Mouse (Mus musculus): Measurements from ENCODE around the gene Nenf.
A peak's percentile ranks its signal among the peaks of the same experiment; 100 is the strongest.

Gene Nenf

DNA sequence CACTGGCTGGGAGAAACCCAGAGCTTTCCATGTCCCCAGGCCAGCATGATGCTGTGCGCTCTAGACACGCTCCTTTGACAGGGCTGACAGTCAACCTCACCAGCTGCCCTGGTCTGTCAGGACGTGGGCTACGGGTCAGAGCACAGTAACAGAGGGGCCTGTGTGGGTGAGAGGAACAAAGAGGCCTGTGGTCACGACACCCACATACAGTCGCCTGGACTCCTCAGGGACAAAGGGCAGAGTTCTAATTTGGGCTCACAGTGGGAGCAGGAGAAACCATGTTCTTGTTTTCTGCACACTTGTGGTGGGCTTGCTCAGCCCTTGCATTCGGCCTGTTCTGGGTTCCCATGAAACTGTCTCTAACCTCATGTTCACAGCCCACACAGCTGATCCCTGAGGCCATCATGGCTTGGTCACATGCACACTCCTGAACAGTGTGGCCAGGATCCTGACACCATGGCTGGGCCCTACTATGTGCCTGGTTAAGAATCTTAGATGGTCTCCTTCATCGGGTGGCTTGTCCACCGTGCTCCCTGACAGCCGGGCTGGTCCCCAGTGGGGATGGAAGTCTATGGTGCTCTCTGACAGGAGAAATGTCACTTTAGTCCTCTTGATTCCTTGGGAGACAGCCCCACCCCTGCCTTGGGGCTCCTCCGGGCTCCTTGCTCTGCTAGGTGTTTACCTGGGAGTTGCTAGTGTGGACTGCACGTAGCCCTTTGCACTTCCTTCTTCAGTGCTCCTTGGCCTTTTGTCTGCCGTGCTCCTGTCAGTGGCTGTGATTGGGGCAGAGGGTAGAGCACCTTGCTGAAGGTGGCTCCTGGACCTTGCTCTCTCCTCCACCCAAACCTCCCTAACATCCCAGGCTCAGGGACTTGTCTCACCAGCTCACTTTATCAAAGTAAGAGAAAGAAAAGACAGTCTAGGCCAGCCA, 34.6 kb downstream of the Nenf start:
- DNase-seq (ENCODE audit: low read depth): no peak

DNA sequence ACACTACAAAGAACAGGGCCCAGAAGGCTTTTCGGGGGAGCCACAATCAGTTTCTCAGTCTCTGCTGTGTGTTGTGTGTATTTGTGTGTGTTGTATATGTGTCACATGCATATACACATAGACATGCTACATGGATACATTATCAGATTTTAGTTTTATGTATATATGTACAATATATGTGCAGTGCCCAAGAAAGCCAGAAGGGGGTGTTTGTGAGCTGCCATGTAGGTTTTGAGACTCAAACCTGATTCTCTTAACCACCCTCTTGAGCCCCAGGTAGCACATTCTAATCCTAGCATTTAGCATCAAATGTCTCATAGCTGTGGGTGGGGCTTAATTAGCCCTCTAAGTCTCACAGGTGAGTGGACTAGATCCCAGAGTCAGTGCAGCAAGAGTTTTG, 35.7 kb downstream of the Nenf start:
- DNase-seq (ENCODE audit: low read depth): peak; percentile 27

DNA sequence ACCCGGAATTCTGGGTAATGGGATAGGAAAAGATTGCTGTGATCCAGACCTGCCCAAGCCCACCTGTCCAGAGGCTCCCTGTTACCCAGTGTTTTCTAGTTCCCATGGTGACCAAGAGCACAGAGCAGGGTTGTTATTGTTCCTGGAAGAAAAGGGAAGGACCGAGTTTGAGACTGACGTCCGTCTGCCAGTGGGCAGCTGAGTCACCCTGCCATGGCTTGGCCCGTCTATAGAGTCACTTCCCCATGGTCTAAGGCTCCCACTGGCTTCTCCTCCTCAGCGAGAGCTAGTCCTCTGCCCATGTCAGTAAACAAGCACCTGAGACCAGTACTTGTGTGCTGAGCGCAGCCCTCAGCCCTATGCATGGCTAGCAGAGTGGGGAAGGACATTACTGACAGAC, 36.8 kb downstream of the Nenf start:
- DNase-seq (ENCODE audit: low read depth): no peak

DNA sequence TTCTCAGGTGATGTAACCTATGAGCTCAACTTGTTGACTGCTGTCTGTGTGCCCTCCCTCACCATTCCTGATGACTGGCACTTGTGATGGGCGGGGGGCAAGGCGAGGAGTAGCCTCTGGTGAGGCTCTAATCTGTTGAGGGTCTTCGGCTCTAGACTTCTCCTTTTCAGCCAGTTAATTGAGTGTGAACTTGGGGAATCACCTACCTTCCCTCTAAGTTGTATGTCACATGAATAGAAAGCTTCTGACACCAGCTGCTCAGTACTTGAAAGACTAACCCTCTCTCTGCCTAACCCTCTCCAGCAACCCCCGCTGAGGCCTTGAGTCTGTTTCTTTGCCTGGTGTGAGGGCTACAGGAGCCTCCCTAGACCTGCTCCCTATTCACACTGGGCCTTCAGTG, 39.7 kb downstream of the Nenf start:
- no peak for DNase-seq (ENCODE audit: low read depth)

DNA sequence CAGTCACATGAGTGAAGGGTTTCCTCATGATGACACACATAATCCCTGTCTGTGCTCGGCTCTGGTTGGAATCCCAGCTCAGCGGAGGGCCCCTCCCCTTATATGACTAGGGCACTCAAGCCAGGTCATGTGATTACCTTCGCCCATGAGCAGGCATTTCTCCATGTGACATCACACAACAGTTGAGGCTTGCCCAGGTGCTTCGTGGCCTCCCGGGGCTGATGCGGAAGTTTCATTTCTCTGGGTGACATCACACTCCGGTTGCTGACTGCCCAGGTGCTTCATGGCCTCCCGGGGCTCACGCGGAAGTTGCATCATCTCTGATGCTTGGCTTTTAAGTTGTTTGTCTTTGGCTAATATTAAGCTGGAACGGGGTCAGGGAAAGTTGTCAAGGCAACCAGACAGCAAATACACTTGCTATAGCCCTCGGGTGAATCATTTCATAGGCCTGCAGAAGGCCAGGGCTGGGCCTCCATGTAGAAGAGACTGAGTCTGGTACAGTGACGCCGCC, 40.4 kb downstream of the Nenf start:
- DNase-seq (ENCODE audit: low read depth): peak; percentile 50

DNA sequence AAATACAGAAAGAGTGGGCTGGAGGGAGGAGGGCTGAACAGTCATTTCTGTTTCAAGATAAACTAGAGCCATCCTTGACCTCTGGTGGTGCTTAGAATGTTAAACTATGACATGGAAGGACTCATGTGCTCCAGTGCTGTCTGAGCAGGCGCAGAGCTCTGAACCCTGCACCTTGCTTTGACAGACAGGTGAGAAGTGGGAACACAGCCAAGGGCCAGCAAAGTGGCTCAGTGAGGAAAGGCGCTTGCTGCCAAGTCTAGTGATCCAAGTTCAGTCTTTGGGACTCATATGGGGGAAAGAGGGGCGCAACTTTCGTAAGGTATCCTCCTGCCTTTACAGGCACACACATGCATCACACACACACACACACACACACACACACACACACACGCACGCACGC, 41.8 kb downstream of the Nenf start:
- DNase-seq (ENCODE audit: low read depth): no peak

DNA sequence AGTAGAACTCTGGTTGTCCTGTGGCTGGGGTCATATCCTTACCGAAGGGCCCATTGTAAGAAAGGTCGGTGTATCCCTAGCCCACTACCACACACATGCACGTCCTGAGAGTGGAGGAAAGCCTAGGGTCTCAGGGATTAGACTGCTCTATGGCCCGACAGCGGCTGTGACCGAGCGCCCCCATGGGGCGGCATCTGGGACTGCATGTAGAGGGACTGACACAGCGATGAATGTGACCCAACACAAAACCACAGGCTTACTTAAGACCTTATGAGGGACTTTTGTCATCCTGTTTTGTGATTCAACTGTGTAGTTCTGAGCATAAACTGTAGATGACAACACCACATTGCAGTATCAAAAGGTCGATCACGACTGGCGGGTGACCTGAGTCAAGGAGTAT, 42.5 kb downstream of the Nenf start:
- DNase-seq (ENCODE audit: low read depth): peak; percentile 87

DNA sequence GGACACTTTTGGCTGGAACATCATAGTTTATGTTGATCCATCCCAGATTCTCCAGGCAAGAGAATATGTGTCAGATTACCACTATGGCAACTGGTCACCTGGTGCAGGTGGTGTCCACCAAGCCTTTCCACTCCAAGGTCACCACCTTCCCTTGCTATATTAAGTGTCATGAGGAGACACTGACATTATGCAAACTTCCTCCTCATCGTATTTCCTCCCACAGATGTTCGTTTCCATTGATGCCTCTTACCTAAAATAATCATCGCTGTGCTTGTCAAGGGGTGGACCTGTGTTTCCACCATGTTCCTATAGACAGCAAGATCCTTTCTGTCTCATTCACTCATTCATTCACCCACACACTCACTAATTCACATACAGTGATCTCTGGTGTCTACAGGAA, 45.3 kb downstream of the Nenf start:
- DNase-seq (ENCODE audit: low read depth): no peak

DNA sequence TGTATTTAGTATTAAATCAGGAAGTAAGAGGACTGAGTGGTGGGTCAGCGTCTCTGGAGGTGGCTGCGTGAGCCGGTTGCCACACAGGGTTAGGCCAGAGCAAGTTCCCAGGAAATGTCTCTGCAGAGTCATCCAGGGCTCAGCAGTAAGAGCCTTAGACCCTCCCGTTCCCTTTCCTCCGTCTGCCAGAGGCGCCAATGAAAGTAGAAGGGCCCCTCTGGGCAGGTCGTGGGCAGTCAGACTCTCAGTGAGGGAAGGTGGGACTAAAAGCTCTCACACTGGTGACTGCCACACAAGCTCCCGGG, 48.4 kb downstream of the Nenf start:
- no peak for DNase-seq (ENCODE audit: low read depth)

DNA sequence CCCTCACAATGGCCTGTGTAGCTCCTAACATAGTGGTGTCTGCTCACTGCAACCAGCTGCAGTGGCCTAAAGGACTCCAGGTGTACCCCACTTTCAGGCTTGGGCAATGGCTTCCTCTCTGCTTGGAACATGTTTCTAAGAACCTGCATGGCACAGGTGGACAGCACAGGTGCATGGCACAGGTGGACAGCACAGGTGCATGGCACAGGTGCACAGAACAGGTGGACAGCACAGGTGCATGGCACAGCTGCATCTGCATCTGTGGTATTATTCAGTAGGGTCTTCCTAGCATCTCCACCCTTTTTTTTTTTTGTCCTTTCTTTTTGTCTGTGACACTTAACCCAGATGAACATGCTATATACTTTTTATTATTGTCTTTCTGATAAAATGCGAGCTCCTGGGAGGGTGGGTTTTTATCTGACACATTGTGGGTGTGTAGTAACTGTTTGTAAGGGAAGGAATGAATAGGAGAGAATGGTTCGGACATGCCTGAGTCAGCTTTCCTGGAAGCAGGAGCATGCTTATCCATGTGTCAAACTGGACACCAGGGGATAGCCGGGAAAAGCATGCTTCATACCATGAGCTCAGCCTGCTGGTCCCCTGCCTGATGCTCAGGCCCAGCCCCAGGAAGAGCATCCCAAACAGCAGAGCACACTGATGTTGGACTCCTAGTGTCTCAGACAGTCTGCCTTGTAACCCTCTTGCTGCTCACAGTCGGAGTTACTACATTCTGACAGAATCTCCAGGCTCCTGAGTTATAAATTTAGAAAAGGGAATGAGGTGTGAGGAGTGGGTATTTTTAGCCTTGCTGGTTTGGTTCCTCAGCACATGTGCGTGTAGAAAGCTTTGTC, 49.0 kb downstream of the Nenf start:
- no peak for DNase-seq (ENCODE audit: low read depth)

DNA sequence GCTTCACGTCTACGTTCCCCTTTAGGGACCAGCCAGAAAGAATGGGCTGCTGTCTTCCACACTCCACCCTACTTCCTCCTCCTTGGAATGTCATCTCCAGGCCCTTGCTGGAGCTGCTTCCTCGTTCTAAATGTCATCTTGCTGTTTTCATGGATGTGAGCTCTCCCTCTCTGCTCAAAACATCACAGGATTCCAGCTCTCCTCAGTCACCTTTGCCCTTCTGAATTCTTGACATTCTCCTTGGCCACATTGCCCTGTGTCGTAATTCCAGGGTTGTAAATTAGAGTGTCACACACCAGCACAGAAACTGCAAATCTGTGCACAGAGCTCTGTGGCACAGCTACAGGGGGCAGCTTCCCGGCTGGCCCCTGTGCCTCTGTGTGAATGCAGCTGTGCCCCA, 50.1 kb downstream of the Nenf start:
- no peak for DNase-seq (ENCODE audit: low read depth)

DNA sequence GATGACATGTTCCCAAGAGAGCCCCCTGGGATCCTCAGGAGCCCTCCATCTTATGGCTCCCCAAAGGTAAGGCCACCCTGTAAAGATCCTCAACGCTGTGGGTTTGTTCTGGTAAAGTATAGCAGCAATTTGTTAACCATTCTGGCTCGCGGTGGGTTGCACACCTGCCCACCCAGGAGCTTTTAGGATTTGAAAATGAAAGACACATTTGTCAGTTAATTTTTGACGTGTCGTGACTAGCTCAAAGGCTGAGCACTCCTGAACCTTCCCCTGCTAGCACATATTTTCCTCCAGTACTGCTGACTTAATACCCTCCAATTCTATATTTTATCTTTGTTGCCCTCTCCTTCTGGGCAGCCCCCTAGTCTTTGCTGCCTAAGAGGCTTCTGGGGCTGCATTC, 50.8 kb downstream of the Nenf start:
- DNase-seq (ENCODE audit: low read depth): no peak

DNA sequence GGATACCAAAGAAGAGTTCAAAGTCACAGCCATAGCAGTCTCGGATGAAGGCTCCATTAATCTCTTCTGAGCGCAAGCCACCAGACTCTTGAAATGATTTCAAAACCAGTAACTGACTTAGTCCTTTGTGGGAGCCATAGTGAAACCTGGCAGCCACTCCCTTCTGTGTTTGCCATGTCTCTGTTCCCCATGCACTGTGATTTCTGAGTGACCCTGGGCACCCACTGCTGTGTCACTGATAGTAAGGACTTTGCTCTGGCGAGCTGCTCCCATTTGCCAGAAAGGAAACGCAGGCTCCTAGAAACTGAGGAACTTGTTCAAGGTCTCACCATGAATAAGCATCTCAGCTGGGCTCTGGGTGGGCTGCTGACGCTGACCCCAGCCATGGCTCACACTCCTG, 54.5 kb downstream of the Nenf start:
- no peak for DNase-seq (ENCODE audit: low read depth)

DNA sequence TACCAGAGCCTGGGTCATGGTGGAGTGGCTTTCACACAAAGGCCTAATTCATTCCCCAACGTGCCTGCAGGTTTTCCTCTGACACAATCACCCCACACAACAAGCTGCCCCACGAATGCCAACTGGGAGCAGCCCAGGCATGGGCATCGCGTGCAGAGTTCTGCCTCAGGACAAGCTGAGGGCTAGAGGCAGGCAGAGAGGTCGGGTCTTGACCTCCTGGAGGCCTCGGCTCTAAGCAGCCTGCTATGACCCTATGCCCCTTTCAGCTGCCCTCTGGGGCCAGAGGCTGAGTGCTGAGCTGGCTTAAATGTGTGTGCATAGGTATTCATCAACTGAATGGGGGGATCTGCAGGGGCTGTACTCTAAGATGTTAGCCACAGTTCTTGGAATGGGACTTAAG, 56.1 kb downstream of the Nenf start:
- DNase-seq (ENCODE audit: low read depth): no peak

DNA sequence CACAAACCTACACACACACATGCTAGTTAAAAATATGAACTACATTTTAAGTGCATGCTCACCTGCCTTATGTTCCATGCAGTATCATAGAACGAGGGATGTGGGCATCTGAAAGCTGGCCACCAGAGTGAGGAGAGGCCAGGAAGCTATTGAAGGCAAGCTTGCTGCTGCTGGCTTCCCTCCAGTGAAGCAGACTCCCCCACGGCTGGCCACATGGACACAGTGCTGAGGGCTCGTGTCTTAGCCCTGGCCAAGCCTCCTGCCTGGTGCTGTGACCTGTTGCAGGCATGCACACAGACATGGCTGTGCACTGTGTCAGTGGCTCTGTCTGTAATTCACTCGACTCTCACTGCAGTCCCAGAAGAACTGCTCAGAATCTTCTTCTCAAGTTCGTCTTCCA, 58.3 kb downstream of the Nenf start:
- DNase-seq (ENCODE audit: low read depth): no peak

DNA sequence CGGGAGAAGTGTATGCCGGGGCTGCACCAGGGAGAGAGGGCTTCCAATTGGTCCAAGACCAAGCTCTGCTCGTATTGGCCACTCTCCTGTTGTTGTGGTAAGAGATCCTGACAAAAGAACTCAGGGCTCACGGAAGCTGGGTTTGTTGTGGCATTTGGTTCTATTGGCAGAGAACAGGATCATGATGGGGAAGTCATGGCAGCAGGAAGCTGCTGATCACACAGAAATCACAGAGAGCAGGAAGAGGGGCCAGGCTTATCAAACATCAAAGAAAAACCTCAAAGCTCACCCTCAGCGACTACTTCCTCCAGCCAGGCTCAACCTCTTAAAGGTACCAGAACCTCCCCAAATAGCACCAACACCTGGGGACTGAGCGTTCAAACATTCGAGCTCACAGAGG, 58.9 kb downstream of the Nenf start:
- DNase-seq (ENCODE audit: low read depth): peak; percentile 84

DNA sequence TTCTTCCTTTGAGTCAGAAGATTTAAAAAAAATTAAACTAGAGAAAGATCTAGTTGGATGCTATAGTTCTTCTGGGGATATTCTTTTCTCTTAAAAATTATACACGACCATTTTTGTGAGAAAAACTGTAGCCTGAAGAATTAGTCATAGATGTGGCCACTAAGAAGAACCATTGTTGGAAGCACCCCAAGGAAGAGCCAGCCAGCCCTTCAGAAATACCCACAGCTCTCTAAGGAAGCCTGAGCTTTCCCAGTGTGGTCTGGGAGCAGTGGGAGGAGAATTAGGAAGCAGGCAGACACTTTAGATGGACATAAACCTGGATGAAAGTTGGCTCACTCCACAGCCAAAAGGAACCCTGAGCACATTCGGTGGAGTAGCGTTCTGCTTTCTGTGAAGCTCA, 59.5 kb downstream of the Nenf start:
- no peak for DNase-seq (ENCODE audit: low read depth)

DNA sequence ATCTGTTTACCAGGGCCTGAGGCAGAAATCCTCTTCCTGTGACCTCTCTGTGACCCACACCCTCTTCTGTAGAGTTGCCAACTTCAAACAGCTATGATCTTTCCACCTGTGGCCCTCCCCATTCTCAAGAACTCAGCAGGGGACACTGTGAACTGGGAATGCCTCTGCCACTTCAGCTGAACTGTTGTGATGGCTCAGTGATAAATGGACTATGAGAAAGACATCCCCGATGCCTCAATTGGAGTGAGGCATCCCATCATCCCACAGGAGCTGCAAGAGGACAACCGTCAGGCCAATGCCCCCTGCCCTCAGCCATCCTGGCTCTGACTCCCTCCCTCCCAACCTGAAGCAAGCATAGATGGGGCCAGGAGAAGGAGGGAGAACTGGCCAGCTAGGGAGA, 60.0 kb downstream of the Nenf start:
- peak; percentile 40 for DNase-seq (ENCODE audit: low read depth)

DNA sequence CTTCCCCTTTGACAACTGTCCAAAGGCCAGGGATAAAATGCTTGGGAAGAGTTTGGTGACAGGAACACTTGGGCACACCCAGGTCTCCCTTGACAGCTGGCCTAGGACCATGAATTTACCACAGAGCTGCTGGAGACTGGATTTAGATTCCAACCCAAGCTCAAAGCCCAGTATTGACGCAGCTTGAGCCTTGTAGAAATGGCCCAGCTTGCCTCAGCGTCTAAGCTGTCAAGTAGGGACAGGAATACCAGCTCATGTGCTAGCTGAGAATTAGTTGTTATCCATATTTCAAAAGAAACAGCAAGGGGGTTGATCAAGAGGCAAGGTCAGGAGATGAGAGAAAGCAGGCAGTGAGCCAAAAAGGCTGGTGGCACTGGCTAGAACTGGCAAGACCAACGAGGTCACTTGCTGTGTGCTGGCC, 60.6 kb downstream of the Nenf start:
- DNase-seq (ENCODE audit: low read depth): no peak
